Mouse (Mus musculus) intestine, embryonic 14.5 days (tissue): ENCODE results near the gene Dnm1. TPM values are rescaled to one million over a fixed set of nuclear protein-coding genes. Genes with fewer than 3 reads are reported as not detected.

Experiments
- ATAC-seq: fragments of 200-750 bp; cut with Nextera tagmentation; replicated peaks from 2 replicates; pipeline ENCODE4 v1.8.0; 2017; ENCODE audit warnings: low read depth, moderate number of reproducible peaks, moderate TSS enrichment, moderate library complexity; ENCODE audit not compliant: low FRiP score, low TSS enrichment
- DNase-seq: peaks from one replicate; pipeline ENCODE4 v3.0.0-alpha.2; 2018; ENCODE audit warnings: low spot score
- H3K27ac ChIP-seq: fragments of 300-500 bp; sonication (generic); 2 replicates; pipeline ENCODE4 v1.5.1; 2014; ENCODE audit warnings: low read depth, mild to moderate bottlenecking, control low read depth
- H3K27me3 ChIP-seq: fragments of 300-500 bp; sonication (generic); replicated peaks from 2 replicates; pipeline ENCODE4 v1.6.1; 2014; ENCODE audit warnings: low read length, control low read depth; ENCODE audit not compliant: control insufficient read depth, insufficient read depth
- H3K36me3 ChIP-seq: fragments of 300-500 bp; sonication (generic); 2 replicates; pipeline ENCODE4 v1.6.1; 2014; ENCODE audit warnings: low read length, control low read depth; ENCODE audit not compliant: control insufficient read depth, insufficient read depth
- H3K4me1 ChIP-seq: fragments of 300-500 bp; sonication (generic); replicated peaks from 2 replicates; pipeline ENCODE4 v1.6.1; 2014; ENCODE audit warnings: low read length, control low read depth, mixed read lengths; ENCODE audit not compliant: control insufficient read depth, insufficient read depth
- H3K4me2 ChIP-seq: fragments of 300-500 bp; sonication (generic); 2 replicates; pipeline ENCODE4 v1.6.1; 2014; ENCODE audit warnings: low read length
- H3K4me3 ChIP-seq: fragments of 300-500 bp; sonication (generic); 2 replicates; pipeline ENCODE4 v1.5.1; 2014; ENCODE audit warnings: low read depth, low read length, control low read depth, mixed read lengths
- H3K9ac ChIP-seq: fragments of 300-500 bp; sonication (generic); 2 replicates; pipeline ENCODE4 v1.6.1; 2014; ENCODE audit warnings: mild to moderate bottlenecking, low read length
- H3K9me3 ChIP-seq: fragments of 300-500 bp; sonication (generic); 2 replicates; pipeline ENCODE4 v1.6.1; 2016; ENCODE audit warnings: low read length, control low read depth; ENCODE audit not compliant: control insufficient read depth
- WGBS: fragments of 180-500 bp; shearing (Covaris S2); extraction: QIAGEN DNeasy Blood & Tissue Kit; methylation state at CpG from one replicate; pipeline ENCODE4 v1.1.7; 2014; 5-methylcytosine and 5-hydroxymethylcytosine counted together
- polyA plus RNA-seq: library from polyadenylated mRNA; unstranded; fragments of >200 nt; fragmentation: Nextera tagmentation; extraction: Ambion mirVana; gene quantifications from 2 replicates; pipeline ENCODE4 v1.2.1, GENCODE M21; 2014

Dnm1 gene
- polyA plus RNA-seq, 1 experiment from 2014 or later: 22.7 TPM

- H3K36me3 ChIP-seq: no peaks in the 10 kb centered on the region
- 81% methylated on average over 11 of the region's 11 CpGs for WGBS
Observed at GRCm38 (mm10) chr2:32348311-32348710, 4.8 kb downstream of the Dnm1 start.

DNA sequence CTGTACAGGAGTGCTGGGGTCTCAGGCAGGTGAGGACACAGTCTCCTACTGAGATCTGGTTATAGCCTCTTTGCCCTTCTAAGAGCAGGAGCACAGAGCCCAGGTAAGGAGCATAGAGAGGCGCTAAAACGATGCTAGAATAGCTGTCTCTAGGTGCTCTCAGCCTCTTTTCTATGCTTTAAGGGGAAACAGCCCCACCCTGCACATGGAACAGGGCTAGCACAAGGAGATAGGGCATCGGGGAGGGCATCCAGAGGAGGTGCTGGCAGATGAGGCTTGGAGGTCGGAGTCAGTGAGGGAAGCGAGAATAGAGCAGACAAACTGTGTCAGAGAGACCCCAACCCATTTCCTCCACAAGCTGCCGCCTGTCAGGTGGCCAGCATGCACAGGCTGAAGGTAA, 6.1 kb downstream of the Dnm1 start:
- no peaks in the 10 kb centered on the region for H3K27me3 ChIP-seq
- 72% methylated on average over 6 of the region's 6 CpGs for WGBS

More at GRCm38 (mm10) chr2:32348311-32348710, 4.8 kb downstream of the Dnm1 start:
- ATAC-seq (no peak), DNase-seq (no peak)
- Histone ChIP-seq H3K27ac (no peak overlapping the region), H3K4me1 (peaks cover 10% of the 10 kb centered on the region), H3K9me3 (no peaks in the 10 kb centered on the region), H3K4me3 (no peak overlapping the region), H3K27me3 (no peaks in the 10 kb centered on the region), H3K4me2 (no peak overlapping the region), H3K9ac (no peak overlapping the region)

DNA sequence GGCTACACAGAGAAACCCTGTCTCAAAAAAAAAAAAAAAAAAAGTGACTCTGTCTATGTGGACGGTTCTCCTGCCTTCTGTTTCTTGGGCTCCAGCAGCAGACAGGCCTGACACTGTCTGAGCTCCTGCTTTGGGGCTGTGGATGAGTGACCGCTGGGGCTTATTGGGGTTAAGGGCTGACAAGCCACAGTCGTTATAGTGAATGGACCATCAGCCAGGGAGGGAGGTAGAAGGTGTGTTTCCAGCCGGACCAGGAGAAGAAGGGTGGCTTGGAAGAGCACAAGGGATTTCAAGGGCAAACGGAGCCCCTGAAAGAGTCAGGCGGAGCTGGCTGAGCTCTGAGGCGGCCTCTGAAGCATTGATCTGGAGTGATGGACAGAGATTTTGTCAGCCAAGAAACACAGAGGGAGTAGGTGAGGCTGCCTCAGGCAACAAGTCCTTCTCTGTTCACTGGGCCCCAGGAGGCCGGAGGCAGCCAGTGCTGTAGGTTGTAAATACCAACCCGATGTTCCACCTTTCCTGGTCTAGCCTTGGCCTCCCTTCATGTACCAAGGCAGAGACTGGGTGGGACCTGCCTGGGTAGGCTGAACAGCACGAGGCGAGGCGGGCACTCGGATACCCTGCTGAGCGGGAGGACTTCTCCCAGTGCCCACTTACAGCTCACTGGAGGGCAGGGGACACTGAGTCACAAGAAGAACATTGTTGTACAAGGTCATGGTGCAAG, 8.4 kb downstream of the Dnm1 start:
- H3K4me1 ChIP-seq: no peaks in the 10 kb centered on the region
- no peaks in the 10 kb centered on the region for H3K27me3 ChIP-seq
- ATAC-seq (no peak), DNase-seq (no peak)
- WGBS: 74% methylated on average over 14 of the region's 14 CpGs
- H3K36me3 ChIP-seq: peaks cover 1% of the 10 kb centered on the region; the same call in 1 of the 2 replicates
- H3K4me2 ChIP-seq: no peak overlapping the region
- H3K9ac ChIP-seq: no peak overlapping the region
- H3K9me3 ChIP-seq: no peaks in the 10 kb centered on the region
- H3K27ac ChIP-seq: no peak overlapping the region
- H3K4me3 ChIP-seq: no peak overlapping the region

More for the DNA sequence above, 6.1 kb downstream of the Dnm1 start:
- Histone ChIP-seq H3K36me3 (no peaks in the 10 kb centered on the region), H3K27ac (no peak overlapping the region), H3K9me3 (no peaks in the 10 kb centered on the region), H3K4me3 (no peak overlapping the region), H3K4me2 (no peak overlapping the region), H3K4me1 (peaks cover 9% of the 10 kb centered on the region), H3K9ac (no peak overlapping the region)
- DNase-seq (no peak), ATAC-seq (no peak)

DNA sequence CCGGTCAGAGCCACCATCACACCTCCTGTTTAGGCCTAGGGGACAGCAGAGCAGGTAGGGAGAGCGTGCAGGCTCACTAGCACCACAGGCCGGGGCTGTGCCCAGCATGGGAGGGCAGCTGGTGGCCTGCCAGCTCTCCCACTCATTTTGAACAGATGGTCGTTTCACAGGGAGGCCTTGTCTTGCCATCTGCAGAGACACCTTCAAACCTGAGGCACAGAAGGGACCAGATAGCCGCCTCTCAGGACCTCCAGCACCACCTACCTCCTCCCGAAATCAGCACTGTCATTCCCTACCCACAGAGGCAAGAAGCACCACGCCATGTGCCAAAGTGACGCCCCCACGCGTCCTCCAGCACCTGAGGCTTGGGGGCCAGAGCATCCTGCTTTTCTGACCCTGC, 9.1 kb downstream of the Dnm1 start:
- H3K9ac ChIP-seq: no peak overlapping the region
- ATAC-seq: no peak

DNA sequence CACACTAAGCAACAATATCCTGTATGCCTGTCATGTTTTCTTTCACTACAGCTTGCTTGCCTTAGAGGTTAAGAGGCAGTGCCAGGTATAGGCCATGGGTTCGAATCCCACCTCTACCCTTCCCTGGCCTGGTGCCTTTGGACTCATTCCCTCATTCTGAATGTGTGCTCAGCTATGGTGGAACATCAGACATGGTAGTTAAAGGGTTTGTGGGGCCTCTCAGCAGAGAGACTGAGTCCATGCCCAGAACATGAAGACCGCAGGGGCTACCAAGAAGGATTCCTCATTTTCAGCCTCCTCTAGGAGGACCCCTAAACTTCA, 9.8 kb downstream of the Dnm1 start:
- Histone ChIP-seq H3K36me3 (peaks cover 6% of the 10 kb centered on the region), H3K4me1 (no peaks in the 10 kb centered on the region), H3K9ac (no peak overlapping the region), H3K27me3 (no peaks in the 10 kb centered on the region), H3K4me3 (no peak overlapping the region), H3K27ac (no peak overlapping the region), H3K9me3 (no peaks in the 10 kb centered on the region), H3K4me2 (no peak overlapping the region)
- no peak for DNase-seq
- WGBS: 94% methylated on average over 2 of the region's 2 CpGs
- ATAC-seq: no peak

More for the DNA sequence above, 9.1 kb downstream of the Dnm1 start:
- Histone ChIP-seq H3K4me1 (no peaks in the 10 kb centered on the region), H3K4me2 (no peak overlapping the region), H3K27ac (no peak overlapping the region), H3K4me3 (no peak overlapping the region), H3K36me3 (peaks cover 6% of the 10 kb centered on the region), H3K27me3 (no peaks in the 10 kb centered on the region), H3K9me3 (no peaks in the 10 kb centered on the region)
- DNase-seq: no peak
- WGBS: 80% methylated on average over 10 of the region's 10 CpGs

DNA sequence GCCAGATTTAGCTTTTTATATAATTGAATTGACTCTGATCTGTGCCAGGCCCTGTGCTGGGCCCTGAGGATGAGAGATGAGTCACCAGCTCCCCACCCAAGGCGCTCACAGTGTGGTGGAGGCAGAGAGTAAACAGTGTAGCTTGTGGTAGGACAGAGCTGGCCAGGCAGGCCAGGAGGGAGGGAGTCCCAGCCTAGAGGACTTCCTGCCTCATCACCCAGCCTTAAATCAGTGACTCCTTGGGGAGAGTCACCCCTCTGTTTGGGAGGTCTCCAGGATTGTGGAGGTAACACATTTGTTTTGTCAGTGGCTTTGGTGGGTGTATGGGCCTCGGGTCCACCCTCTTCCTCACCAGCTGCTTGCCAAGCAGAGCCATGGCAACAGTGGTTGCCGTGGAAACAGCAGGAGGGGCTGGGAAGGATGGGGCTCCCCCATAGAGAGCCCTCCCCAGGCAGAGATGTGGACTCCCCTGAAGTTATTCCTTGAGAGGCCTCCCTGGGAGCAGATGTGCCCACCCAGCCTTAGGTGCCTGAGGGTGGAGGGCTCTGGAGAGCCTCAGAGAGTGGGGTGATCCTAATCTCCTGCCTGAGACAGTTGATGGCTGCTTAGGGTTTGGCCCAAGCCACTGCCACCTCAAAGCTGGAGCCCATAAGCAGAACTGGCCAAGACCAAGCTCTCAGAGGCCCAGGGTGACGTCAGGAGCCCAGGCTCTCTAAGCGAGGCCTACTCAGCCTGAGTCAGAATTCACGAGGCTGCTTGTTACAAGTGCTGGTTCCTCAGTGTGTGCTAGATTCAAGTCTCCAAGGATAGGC, 10.4 kb downstream of the Dnm1 start:
- Histone ChIP-seq H3K4me3 (no peak overlapping the region), H3K27me3 (no peaks in the 10 kb centered on the region), H3K9ac (0 out of 2 replicates have a peak overlapping the region, but pooled peaks have one; percentile 11), H3K27ac (no peak overlapping the region), H3K36me3 (peaks cover 10% of the 10 kb centered on the region), H3K4me1 (no peaks in the 10 kb centered on the region), H3K4me2 (no peak overlapping the region), H3K9me3 (no peaks in the 10 kb centered on the region)
- WGBS: 67% methylated on average over 6 of the region's 6 CpGs
- ATAC-seq (0 out of 2 replicates have a peak, but pooled peaks have one; percentile 67), DNase-seq (no peak)

DNA sequence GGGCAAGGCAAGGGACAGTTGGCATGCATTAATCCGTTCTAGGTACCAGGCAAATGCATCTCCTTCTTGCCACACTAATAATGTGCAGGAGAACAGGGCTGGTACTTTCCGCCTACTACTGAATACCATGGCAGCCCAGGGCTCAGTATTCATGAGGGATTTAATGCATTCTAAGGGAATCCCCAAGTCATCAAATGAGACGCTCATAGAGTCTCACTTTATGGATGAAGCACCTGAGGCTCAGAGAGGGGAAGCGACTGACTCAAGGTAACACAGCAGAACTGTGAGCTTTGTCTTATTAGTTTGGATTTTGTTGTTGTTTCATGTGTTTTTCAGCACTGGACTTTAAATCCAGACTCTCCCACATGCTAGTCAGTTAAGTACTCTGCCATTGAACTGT, 11.1 kb downstream of the Dnm1 start:
- no peak for ATAC-seq
- DNase-seq: no peak
- Histone ChIP-seq H3K4me1 (no peaks in the 10 kb centered on the region), H3K9me3 (no peaks in the 10 kb centered on the region), H3K36me3 (peaks cover 17% of the 10 kb centered on the region), H3K27me3 (no peaks in the 10 kb centered on the region), H3K9ac (no peak overlapping the region), H3K4me2 (no peak overlapping the region), H3K4me3 (no peak overlapping the region), H3K27ac (no peak overlapping the region)
- 90% methylated on average over 4 of the region's 4 CpGs for WGBS

DNA sequence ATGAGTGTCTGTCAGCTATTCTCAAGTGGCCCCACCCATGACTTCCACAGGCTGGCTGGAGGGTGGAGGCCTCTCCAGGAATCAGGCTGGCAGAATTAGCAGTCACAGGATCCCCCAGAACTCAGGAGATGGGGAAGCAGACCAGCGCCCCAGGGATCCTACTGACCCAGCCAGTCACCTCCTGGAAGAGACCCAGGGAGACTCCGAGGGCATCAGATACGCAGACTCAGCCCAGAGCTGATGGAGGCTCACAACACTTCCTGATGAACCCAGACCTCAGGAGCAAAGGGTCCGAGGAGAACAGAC, 11.6 kb downstream of the Dnm1 start:
- no peaks in the 10 kb centered on the region for H3K9me3 ChIP-seq
- DNase-seq (no peak), ATAC-seq (no peak)
- H3K4me2 ChIP-seq: no peak overlapping the region
- H3K27me3 ChIP-seq: no peaks in the 10 kb centered on the region
- no peak overlapping the region for H3K9ac ChIP-seq
- no peaks in the 10 kb centered on the region for H3K4me1 ChIP-seq
- H3K4me3 ChIP-seq: no peak overlapping the region
- peaks cover 20% of the 10 kb centered on the region for H3K36me3 ChIP-seq
- 90% methylated on average over 4 of the region's 4 CpGs for whole genome bisulfite sequencing
- no peak overlapping the region for H3K27ac ChIP-seq
